Mouse (Mus musculus) liver, embryonic 13.5 days (tissue): ENCODE data around the gene Mbnl1. TPM values are rescaled to one million over a fixed set of nuclear protein-coding genes. Genes with fewer than 3 reads are reported as not detected.

Experiments used
- ATAC-seq: fragments of 200-750 bp; cut with Nextera tagmentation; 2 replicates; pipeline ENCODE4 v1.8.0; 2017; ENCODE audit warnings: low read depth, mild to moderate bottlenecking, moderate number of reproducible peaks, moderate library complexity
- DNase-seq: peaks from one replicate; pipeline ENCODE4 v3.0.0; 2022
- H3K27ac ChIP-seq: fragments of 300-500 bp; sonication (generic); 2 replicates; pipeline ENCODE4 v1.5.1; 2015; ENCODE audit warnings: moderate library complexity, mild to moderate bottlenecking, inconsistent platforms
- H3K27me3 ChIP-seq: fragments of 300-500 bp; sonication (generic); 2 replicates; pipeline ENCODE4 v1.6.1; 2015; ENCODE audit warnings: mild to moderate bottlenecking, inconsistent platforms
- H3K36me3 ChIP-seq: fragments of 300-500 bp; sonication (generic); 2 replicates; pipeline ENCODE4 v1.6.1; 2015; ENCODE audit warnings: mild to moderate bottlenecking, inconsistent platforms
- H3K4me1 ChIP-seq: fragments of 300-500 bp; sonication (generic); replicated peaks from 2 replicates; pipeline ENCODE4 v1.6.1; 2015; ENCODE audit warnings: inconsistent platforms
- H3K4me2 ChIP-seq: fragments of 300-500 bp; sonication (generic); 2 replicates; pipeline ENCODE4 v1.6.1; 2015; ENCODE audit warnings: inconsistent platforms, mild to moderate bottlenecking, moderate library complexity
- H3K4me3 ChIP-seq: fragments of 300-500 bp; sonication (generic); replicated peaks from 2 replicates; pipeline ENCODE4 v1.5.1; 2015; ENCODE audit warnings: mild to moderate bottlenecking, inconsistent platforms
- H3K9ac ChIP-seq: fragments of 300-500 bp; sonication (generic); 2 replicates; pipeline ENCODE4 v1.6.1; 2015; ENCODE audit warnings: mild to moderate bottlenecking, inconsistent platforms
- H3K9me3 ChIP-seq: fragments of 300-500 bp; sonication (generic); replicated peaks from 2 replicates; pipeline ENCODE4 v1.6.1; 2016; ENCODE audit warnings: inconsistent platforms
- WGBS: fragments of 180-500 bp; shearing (Covaris S2); methylation state at CpG from one replicate; pipeline ENCODE4 v1.1.7; 2015; ENCODE audit not compliant: insufficient replicate concordance; 5-methylcytosine and 5-hydroxymethylcytosine counted together
- polyA plus RNA-seq: library from polyadenylated mRNA; unstranded; fragments of >200 nt; fragmentation: Nextera tagmentation; extraction: Ambion mirVana; gene quantifications from 2 replicates; pipeline ENCODE4 v1.2.1, GENCODE M21; 2015

The Mbnl1 gene
- polyA plus RNA-seq, 1 experiment from 2014 or later: 123 TPM

DNA sequence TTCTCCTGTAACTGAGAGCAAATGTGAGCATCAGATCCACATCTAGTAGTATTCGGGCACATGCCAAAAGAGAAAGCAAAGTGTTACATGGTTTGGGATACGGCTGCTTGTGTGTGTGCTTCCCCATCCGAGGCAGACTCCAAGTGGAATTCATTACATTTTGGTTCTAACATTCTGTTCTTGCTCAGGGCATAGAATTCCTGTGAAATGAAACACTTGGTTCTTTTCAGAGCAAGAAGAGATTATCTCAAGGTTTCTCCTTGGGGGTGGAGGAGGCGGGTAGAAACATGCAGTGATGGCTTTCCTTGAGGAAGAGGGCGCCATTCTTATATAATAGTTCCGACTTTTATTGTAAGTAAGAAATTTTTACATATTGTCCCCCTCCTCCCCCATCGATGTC is 30.6 kb downstream of the Mbnl1 start:
- ATAC-seq (no peak), DNase-seq (peak; percentile 20)
- WGBS: 14% methylated on average over 7 of the region's 7 CpGs
- H3K4me2 ChIP-seq: peak overlapping the region; percentile 84
- H3K36me3 ChIP-seq: peaks cover under 1% of the 10 kb centered on the region; the same call in 1 of the 2 replicates
- no peaks in the 10 kb centered on the region for H3K27me3 ChIP-seq
- H3K4me1 ChIP-seq: peaks cover 79% of the 10 kb centered on the region
- peak overlapping the region; percentile 100 for H3K9ac ChIP-seq
- peak overlapping the region; percentile 98 for H3K27ac ChIP-seq
- no peaks in the 10 kb centered on the region for H3K9me3 ChIP-seq
- H3K4me3 ChIP-seq: peak overlapping the region; percentile 98

DNA sequence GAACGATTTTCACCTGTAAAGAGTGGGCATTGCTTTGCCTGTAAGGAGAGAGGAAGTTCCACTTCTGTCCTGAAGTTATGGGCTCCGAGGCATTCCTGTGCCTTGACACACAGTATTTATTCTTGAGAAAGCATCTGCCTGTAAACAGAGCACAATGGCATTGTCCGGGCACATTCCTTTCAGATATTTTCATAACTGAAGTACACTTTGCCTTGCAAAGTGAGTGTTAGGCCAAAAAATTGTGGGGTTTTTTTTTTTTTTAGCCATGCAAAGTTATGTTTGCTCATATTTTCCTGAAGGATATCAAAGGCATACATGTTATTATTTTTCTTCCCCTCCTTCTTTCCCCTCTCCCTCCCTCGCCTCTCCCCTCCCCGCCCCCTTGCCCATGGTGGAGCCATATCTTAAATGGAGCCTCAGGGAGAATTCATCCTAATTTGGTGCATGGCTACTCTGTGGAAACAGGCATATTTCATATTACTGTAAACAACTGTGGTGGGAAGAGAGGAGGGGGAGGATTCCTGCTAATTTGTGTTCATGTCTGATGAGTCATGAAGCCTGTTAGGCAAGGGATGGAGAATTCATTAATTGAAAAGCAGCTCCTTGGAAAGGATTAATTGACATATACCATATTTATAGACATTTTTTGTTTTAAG is 32.3 kb downstream of the Mbnl1 start:
- peaks cover 3% of the 10 kb centered on the region; the same call in 1 of the 2 replicates for H3K36me3 ChIP-seq
- peak overlapping the region; percentile 14 for H3K4me3 ChIP-seq
- 35% methylated on average over 5 of the region's 5 CpGs for WGBS
- no peaks in the 10 kb centered on the region for H3K27me3 ChIP-seq
- ATAC-seq: no peak
- DNase-seq: no peak
- H3K9ac ChIP-seq: peak overlapping the region; percentile 29
- H3K9me3 ChIP-seq: no peaks in the 10 kb centered on the region
- peaks cover 70% of the 10 kb centered on the region for H3K4me1 ChIP-seq
- H3K4me2 ChIP-seq: peak overlapping the region; percentile 52
- H3K27ac ChIP-seq: peak overlapping the region; percentile 25

DNA sequence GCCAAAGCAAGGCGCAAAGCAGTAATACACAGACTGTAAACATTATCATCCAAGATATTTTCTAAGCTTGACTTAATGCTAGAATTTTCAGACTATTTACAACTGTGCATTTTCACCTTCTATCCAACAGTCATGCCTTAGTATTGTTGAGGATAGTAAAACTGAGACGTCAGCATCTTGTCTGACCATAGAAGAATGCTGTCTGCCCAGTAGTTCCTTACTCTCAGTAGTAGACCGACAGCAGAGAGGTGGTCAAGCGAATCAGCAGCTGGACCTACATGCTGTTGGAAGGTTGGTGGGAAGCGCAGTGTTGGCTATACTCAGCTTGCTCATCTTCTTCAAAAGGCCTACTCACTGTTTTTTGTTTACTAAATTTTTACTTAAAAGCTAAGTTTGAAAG is 34.2 kb downstream of the Mbnl1 start:
- no peaks in the 10 kb centered on the region for H3K9me3 ChIP-seq
- H3K4me3 ChIP-seq: no peak overlapping the region
- no peak for ATAC-seq
- H3K36me3 ChIP-seq: peaks cover 3% of the 10 kb centered on the region; the same call in 1 of the 2 replicates
- no peak overlapping the region for H3K4me2 ChIP-seq
- H3K4me1 ChIP-seq: peaks cover 79% of the 10 kb centered on the region
- H3K9ac ChIP-seq: peak overlapping the region; percentile 20; the same call in 1 of the 2 replicates
- H3K27me3 ChIP-seq: no peaks in the 10 kb centered on the region
- 70% methylated on average over 5 of the region's 5 CpGs for WGBS
- DNase-seq: no peak
- H3K27ac ChIP-seq: no peak overlapping the region

DNA sequence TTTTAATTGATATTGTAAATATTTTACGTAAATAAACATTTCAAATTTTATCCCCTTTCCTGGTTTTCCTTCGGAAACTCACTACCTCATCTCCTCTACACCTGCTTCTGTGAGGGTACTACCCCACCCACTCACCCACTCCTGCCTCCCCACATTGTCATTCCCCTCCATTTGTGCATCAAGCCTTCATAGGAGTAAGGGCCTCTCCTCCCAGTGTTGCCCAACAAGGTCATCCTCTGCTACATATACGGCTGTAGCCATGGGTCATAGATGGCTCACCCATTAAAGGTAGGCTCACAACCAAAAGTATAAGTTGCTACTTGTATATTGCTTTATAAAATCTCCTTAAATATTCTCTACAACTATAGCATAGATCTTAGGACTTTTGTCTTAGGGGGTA is 34.9 kb downstream of the Mbnl1 start:
- DNase-seq (no peak), ATAC-seq (no peak)
- H3K9ac ChIP-seq: no peak overlapping the region
- no peaks in the 10 kb centered on the region for H3K9me3 ChIP-seq
- no peak overlapping the region for H3K4me3 ChIP-seq
- H3K36me3 ChIP-seq: peaks cover 3% of the 10 kb centered on the region; the same call in 1 of the 2 replicates
- no peak overlapping the region for H3K27ac ChIP-seq
- H3K27me3 ChIP-seq: no peaks in the 10 kb centered on the region
- peaks cover 79% of the 10 kb centered on the region for H3K4me1 ChIP-seq
- WGBS: 81% methylated on average over 3 of the region's 3 CpGs
- H3K4me2 ChIP-seq: no peak overlapping the region

DNA sequence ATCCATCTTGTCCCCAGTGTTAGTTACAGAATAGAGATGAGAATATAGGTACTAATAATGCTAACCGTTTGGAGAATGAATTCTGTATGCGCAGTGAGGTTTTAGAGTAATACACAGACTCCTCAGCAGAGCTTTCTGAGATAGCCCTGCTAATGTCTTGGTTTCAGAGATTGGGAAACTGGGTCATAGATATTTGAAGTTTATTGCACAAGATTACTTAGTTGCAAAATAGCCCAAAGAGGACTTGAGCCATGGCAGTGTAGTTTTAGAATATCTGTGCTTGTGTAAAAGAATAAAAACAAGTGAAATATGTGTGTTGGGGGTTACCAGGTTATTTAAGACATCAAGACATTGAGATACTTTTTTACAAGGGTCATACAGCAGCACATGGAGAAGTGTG is 35.3 kb downstream of the Mbnl1 start:
- Histone ChIP-seq H3K4me1 (peaks cover 78% of the 10 kb centered on the region), H3K9ac (no peak overlapping the region), H3K9me3 (no peaks in the 10 kb centered on the region), H3K27me3 (no peaks in the 10 kb centered on the region), H3K4me3 (no peak overlapping the region), H3K4me2 (no peak overlapping the region), H3K36me3 (peaks cover 3% of the 10 kb centered on the region; the same call in 1 of the 2 replicates), H3K27ac (peak overlapping the region; percentile 16; the same call in 1 of the 2 replicates)
- DNase-seq: no peak
- ATAC-seq: no peak
- 83% methylated on average over 2 of the region's 2 CpGs for WGBS

DNA sequence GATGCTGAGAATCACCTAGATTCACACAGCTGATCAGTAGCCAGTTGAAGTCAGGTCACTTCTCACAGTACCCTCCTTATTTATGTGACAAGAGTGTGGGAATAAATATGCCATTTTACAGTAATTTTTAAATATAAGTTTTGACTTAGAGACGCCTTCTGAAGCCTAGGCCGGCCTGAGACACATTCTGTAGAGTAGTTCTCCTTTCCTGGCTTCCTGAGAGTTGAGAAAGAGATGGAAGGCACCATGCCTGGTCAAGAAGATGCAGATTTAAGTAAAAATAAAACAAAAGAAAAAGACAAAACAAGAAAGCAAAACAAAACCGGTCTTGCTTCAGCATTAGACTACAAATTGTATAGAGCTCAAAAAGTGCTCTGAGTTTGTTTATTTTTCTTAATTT is 38.6 kb downstream of the Mbnl1 start:
- Histone ChIP-seq H3K9me3 (no peaks in the 10 kb centered on the region), H3K9ac (no peak overlapping the region), H3K4me1 (peaks cover 73% of the 10 kb centered on the region), H3K36me3 (peaks cover 3% of the 10 kb centered on the region), H3K4me3 (no peak overlapping the region), H3K4me2 (no peak overlapping the region), H3K27me3 (no peaks in the 10 kb centered on the region), H3K27ac (no peak overlapping the region)
- DNase-seq (no peak), ATAC-seq (no peak)
- WGBS: 58% methylated on average over 3 of the region's 3 CpGs

DNA sequence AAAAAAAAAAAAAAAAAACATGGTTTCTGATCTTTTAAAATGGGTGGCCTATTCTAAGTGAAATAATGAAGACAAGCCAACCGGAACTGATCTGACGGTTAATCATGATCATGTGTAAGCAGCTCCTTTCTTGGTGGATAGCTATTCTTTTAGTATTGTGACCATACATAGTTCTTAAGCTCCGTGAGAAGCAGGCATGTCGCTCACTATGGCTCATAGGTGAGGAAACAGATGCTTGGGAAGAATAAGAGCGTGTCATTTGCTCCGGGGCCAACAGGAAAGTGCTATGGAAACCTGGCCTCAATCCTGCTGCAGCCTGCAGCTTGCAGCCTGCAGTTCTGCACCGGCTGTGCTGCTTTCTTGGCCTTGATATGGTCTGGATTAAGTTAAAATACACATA is 40.7 kb downstream of the Mbnl1 start:
- WGBS: 58% methylated on average over 7 of the region's 7 CpGs
- H3K27me3 ChIP-seq: no peaks in the 10 kb centered on the region
- peaks cover 1% of the 10 kb centered on the region for H3K36me3 ChIP-seq
- H3K9me3 ChIP-seq: no peaks in the 10 kb centered on the region
- no peak for DNase-seq
- no peak overlapping the region for H3K4me3 ChIP-seq
- no peak overlapping the region for H3K9ac ChIP-seq
- peaks cover 69% of the 10 kb centered on the region for H3K4me1 ChIP-seq
- H3K4me2 ChIP-seq: no peak overlapping the region
- ATAC-seq: no peak
- H3K27ac ChIP-seq: no peak overlapping the region

DNA sequence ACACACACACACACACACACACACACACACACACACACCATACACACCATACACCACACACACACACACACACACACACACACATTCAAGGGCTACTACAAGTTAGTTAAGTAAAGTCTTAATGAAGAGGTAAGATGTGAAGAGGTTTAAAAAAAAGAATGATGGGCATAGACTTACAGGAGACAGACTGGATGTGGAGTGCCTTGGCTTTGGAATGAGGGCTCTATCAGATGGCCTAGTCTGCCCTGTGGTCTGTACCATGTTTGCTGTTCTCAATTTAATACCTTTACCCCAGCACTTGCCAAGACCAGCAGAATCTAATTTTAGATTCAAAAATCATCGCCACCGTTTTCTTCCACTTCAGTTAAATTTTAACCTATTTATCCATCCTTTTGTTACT is 41.1 kb downstream of the Mbnl1 start:
- Histone ChIP-seq H3K9me3 (no peaks in the 10 kb centered on the region), H3K4me1 (peaks cover 68% of the 10 kb centered on the region), H3K9ac (no peak overlapping the region), H3K27me3 (no peaks in the 10 kb centered on the region), H3K4me3 (no peak overlapping the region), H3K36me3 (no peaks in the 10 kb centered on the region; the same call in 1 of the 2 replicates), H3K27ac (no peak overlapping the region), H3K4me2 (no peak overlapping the region)
- DNase-seq (no peak), ATAC-seq (no peak)
- WGBS: 63% methylated on average over 2 of the region's 2 CpGs

DNA sequence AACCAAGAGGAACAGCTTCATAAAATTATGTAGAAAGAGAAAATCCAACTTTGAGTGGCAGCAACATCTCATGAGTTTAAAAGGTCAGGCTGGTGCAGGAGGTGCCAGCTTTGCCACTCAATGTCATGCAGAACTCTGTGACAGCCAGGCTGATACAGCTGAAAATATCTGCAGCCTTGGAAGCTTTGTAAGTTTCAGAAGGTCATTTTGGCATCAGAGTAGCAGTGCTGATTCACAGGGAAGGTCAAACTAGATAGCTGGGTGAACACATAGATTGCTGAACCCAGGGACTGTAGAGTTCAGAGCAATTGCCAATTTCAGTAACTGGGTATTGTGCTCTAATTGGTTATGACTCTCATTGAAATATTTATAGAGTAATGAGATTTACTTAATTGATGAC is 42.8 kb downstream of the Mbnl1 start:
- H3K4me1 ChIP-seq: peaks cover 69% of the 10 kb centered on the region
- no peak overlapping the region; the same call in 1 of the 2 replicates for H3K27ac ChIP-seq
- no peaks in the 10 kb centered on the region for H3K9me3 ChIP-seq
- DNase-seq (no peak), ATAC-seq (peak; percentile 49)
- no peaks in the 10 kb centered on the region for H3K27me3 ChIP-seq
- H3K4me2 ChIP-seq: no peak overlapping the region
- no peak overlapping the region for H3K9ac ChIP-seq
- H3K36me3 ChIP-seq: no peaks in the 10 kb centered on the region; the same call in 1 of the 2 replicates
- no peak overlapping the region for H3K4me3 ChIP-seq

DNA sequence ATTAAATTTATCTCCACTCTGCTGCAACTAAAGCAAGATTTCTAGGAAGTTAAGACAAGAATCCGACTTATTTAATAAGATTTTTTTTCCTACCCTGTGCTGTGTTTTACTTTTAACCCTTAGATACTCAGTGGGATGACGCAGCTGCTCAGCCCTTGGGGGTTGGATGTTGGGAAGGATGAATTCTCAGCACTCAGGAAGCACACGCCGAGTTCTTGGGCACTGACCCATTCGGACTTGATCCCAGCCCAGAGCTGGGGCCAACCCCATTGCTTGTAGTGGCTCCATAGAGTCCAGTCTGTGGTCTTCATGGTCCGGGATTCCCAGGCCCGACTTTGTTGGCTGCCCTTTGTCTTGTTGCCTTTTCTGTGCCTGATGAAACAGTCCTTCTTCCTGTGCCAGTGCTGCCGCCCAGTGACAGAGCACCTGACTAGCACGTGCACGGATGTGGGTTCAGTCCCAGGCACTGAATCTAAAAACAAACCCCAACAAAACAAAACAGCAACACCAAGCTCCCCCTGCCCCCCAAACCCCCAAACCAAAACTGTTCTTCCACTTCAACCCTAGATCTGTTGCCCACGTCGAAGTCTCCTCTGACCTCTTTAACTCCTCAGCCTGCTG is 43.5 kb downstream of the Mbnl1 start:
- Histone ChIP-seq H3K36me3 (no peaks in the 10 kb centered on the region; the same call in 1 of the 2 replicates), H3K4me3 (no peak overlapping the region), H3K4me2 (peak overlapping the region; percentile 38), H3K9ac (0 out of 2 replicates have a peak overlapping the region, but pooled peaks have one; percentile 6), H3K4me1 (peaks cover 64% of the 10 kb centered on the region), H3K27me3 (no peaks in the 10 kb centered on the region), H3K9me3 (no peaks in the 10 kb centered on the region), H3K27ac (peak overlapping the region; percentile 8)
- ATAC-seq (peak; percentile 69), DNase-seq (peak; percentile 44)
- WGBS: 31% methylated on average over 12 of the region's 12 CpGs

DNA sequence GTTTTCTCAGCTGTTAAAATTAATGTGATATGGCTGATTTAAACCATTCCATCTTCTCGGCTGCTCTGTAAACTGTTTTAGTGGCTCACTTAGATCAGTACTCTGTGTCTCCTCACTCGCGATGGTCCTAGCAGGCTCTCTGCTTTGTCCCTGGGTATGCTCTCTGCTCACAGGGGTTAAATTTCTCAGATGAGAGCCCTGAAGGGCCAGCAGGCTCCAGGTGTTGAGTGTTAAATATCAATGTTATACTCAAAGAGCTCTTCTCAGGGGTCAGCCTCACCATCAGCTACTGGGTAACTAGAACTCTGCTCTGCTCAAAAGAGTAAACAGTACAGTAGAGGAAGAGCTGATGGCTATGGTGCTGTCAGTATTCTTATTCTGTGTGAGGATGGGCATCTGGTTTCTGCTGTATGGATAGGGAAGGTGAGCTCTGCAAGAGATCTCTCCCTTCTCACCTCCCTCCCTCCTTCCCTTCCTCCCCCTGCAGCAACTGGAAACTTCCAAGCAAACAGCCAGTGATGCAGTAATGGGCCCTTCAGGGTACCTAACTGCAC is 44.7 kb downstream of the Mbnl1 start:
- no peak for DNase-seq
- Histone ChIP-seq H3K36me3 (no peaks in the 10 kb centered on the region; the same call in 1 of the 2 replicates), H3K4me3 (no peak overlapping the region), H3K4me1 (peaks cover 63% of the 10 kb centered on the region), H3K4me2 (no peak overlapping the region), H3K9ac (no peak overlapping the region), H3K27me3 (no peaks in the 10 kb centered on the region), H3K9me3 (no peaks in the 10 kb centered on the region), H3K27ac (peak overlapping the region; percentile 1; the same call in 1 of the 2 replicates)
- 57% methylated on average over 3 of the region's 3 CpGs for WGBS
- ATAC-seq: no peak
